Mouse (Mus musculus) right cerebral cortex, adult 18-20 months (tissue): Measurements from ENCODE around the gene B4galnt1.
"Not testable (repeated sequence)": the region's sequence is repeated elsewhere in the genome, so short reads cannot be mapped to it uniquely, and the experiment has no call there.

ENCODE experiments used
- DNase-seq: peaks from one replicate; pipeline ENCODE4 v3.0.0; 2022; ENCODE audit warnings: mixed read lengths

B4galnt1 gene

DNA sequence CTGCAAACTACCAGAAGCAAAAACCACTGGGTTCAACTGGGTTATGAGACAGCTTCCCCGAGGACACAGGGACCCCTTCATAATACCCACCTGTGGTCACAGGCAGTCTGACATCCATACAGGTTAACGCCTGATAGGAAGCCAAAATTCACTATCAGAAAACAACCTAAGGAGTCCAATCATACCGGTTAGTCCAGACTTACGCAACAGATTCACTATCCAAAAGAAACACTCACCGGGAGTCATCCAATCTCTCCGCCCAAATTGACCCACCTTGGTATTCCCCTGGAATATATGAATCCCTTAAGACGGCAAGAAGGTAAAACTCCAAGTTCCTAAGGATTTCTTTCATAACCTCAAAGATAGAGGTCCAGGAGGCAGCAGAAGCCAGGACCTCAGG lies 20.5 kb upstream of the B4galnt1 start:
- DNase-seq, result no peak

DNA sequence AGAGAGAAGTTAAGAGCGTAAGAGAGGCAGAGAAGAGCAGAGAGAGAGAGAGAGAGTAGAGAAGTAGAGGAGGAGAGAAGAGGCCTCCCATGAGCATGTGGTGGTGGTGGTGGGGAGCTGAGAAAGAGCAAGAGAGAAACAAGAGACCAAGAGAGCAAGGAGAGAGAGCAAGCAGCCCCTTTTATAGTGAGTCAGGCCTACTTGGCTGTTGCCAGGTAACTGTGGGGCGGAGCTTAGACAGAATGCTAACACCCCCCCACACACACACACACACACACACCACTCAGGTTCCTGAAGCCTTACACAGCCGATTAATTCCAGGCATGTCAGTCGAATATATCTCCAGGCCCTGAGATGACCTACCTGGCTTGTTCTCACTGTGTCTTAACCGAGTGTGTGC lies 19.7 kb upstream of the B4galnt1 start:
- no peak for DNase-seq

DNA sequence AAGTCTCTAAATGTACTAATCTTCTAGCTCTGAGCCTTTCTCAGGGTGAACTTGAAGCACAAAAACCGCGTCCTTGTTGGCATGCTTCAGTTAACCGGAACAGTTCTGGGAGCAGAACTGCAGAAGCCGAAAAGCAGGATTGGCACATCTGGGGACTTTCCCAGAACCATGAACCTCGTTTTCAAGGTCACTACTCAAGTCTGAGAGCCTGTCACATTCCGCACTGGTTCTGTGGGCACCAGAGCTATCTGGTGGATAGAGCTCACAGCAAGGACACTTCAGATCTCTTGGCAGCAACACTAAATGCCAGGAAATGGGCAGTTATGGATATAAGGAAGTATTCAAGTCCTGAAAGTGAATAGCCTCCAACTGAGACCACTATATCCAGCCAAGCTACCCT lies 17.9 kb upstream of the B4galnt1 start:
- no peak for DNase-seq

DNA sequence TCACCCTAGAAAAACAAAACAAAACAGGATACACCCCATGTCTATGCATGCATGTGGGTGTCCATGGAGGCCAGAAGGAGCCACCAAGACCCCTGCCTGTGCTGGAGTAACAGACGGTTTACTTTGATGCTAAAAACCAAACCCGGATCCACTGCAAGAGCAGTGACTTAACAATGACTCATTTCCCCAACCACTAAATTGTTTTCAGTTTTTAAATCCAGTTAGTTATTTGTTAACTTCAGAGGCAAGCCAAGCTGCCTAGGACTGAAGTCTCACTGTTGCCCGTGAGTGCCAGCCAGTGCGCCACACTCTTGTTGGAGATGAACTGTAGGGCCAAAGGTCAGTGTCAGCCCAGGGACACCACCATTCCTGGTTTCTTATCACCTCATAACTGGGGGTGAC lies 14.6 kb upstream of the B4galnt1 start:
- no peak for DNase-seq

DNA sequence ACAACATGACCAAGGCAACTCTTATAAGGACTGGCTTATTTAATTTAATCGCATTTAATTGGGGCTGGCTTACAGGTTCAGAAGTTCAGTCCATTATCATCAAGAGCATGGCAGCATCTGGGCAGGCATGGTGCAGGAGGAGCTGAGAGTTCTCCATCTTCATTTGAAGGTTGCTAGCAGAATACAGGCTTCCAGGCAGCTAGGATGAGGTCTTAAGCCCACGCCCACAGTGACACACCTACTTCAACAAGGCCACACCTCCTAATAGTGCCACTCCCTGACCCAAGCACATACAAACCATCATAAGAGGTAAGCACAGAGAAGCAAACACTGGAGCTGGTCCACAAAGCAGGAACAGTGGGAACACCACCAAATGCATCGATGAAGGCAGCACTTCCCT lies 13.8 kb upstream of the B4galnt1 start:
- DNase-seq, result not testable (repeated sequence)

DNA sequence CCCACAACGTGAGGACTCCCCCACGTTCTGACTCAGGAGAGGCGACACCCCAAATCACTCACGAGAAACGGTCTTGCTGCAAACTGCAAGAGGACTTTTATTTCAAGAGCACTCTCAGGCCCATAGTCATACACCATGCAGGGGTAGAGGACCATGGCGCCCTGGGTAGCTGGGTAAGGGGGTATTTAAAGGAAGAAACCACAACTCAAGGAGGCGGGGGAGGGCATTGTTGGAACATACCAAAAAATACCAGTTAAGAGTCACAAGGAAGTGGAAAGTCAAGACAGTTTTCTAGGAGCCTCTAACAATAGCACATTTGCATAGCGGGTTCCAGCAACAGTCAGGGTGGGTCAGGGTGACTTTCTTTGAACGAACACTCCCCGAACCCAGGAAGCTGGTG lies 12.5 kb upstream of the B4galnt1 start:
- DNase-seq, result not testable (repeated sequence)

DNA sequence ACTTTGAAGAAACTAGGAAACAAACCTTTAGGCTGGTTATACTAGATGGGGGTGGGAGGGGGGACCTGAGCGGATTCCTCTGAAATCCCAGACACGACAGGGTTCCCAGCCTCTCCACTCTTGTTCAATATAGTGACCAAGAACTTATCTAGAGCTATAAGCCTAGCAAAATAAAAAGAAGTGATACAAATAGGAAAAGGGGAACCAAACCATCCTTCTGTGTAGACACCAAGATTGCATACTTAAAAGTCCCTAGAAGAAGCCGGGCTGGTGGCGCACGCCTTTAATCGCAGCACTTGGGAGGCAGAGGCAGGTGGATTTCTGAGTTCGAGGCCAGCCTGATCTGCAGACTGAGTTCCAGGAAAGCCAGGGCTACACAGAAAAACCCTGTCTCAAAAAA lies 11.7 kb upstream of the B4galnt1 start:
- no peak for DNase-seq

DNA sequence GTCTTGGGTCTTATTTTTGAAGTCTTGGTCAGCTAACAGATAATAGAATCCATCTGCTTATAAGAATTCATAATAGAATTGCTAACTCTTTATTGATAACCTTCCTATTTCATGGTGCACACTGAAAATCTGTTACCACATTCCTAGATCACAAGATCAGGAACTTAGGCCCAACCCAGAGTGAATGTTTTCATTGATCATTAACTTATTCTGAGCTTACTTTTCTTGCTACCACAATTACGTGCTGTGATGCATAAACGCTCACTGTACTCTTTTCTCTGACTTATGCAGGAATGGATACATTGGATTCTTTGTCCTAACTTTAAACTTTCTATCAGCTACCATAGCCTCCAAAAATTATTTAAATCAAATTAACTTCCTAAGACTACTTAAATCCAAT lies 10.8 kb upstream of the B4galnt1 start:
- no peak for DNase-seq

DNA sequence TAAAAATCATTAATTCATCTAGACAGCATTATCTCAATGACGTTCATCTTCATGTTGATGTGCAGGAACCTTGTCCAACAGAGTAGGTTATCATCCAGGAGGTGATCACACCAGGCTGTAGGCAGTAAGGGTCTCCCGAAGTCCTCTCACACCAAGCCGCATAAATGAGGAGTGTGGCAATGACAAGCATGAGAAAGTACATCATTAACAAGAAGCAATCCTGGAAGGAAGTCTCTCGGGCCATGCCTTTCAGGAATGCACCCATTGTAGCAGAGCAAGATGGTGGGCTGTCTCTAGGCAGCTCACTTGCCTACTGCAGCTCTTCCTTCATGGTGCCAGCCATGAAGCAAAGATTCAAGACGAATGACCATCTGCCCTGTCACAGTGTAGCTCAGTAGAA lies 10.4 kb upstream of the B4galnt1 start:
- DNase-seq, result no peak

DNA sequence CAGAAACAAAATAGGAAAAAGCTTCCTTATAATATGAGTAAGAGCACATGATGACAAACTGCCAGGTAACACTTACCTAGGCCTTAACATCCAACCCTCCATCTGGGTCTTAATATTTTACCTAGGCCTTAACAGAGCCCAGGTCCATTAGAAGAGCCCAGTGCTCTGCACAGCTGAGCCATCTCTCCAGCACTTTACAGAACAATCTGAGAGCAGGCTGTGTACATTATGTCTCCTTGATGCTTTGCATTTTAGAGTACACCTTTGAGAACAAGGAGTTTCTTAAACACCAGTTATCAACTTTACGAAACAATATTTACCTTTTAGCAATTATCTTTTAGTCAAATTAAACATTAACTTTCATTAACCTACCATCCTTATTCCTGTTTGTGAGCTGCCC lies 8.9 kb upstream of the B4galnt1 start:
- no peak for DNase-seq

DNA sequence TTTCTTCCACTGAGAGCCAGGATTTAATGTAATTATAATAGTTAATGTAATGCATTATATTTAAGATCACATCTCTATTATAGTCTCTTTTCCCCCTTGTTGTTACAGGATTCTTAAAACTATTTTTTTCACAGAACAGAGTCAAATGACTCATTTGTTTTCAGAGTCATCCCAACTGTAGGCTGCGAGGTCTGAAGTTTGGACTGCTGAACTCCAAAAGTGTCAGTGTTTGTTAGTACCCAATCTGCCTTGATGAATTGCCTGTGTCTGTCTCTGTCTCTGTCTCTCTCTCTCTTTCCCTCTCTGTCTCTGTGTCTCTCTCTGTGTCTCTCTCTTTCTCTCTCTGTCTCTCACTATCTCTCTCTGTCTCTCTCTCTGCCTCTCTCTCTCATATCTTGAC lies 8.5 kb upstream of the B4galnt1 start:
- DNase-seq, result no peak

DNA sequence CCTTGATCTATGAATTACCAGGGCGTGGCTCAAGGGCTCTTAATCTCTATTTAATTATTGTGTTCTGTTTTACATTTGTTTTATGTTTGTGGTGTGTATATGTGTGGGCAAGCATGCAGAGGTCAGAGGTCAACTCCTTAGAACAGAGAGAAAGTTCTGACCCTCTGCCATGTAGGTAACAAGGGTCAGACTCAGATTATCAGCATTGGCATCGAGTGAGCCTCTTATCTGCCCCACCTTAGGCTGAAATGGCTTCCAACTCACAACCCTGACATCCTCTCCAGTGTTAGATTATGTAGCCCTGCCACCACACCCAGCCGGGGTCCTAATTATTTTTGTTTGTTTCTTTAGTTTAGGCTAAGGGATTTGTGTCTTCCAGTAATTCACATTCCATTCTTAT lies 6.6 kb upstream of the B4galnt1 start:
- no peak for DNase-seq

DNA sequence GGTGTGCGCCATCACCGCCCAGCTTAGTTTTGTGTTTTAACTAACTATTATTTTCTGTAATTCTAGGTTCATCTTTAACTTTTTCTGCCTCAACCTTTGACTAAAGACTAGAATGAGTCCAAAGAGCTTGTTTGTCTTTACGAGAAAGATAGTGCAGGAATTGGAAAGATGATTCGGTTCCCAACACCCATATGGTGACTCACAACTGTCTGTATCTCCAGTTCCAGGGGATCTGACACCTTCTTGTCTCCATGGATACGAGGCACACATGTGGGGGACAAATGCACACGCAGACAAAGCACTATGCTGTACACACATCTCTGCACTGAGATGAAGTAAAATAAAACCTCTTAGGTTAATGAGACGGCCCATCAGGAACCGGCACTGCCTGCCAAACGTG lies 4.9 kb upstream of the B4galnt1 start:
- DNase-seq, result peak; percentile 68

DNA sequence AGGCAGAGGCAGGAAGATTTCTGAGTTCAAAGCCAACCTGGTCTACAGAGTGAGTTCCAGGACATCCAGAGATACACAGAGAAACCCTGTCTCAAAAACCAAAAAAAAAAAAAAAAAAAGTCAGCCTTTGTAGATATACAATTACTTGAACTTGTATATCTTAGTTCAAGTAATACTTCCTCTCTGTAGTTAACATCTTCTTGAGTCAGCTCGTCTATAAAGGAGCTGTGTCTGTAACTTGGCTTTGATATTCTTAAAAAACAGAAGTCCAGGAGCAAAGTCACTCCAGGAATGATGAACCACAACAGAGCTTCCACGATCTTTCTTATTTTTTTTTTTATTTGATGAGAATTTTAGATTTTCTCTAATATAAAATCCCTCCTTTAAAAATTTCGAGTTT lies 4.3 kb upstream of the B4galnt1 start:
- DNase-seq, result no peak

DNA sequence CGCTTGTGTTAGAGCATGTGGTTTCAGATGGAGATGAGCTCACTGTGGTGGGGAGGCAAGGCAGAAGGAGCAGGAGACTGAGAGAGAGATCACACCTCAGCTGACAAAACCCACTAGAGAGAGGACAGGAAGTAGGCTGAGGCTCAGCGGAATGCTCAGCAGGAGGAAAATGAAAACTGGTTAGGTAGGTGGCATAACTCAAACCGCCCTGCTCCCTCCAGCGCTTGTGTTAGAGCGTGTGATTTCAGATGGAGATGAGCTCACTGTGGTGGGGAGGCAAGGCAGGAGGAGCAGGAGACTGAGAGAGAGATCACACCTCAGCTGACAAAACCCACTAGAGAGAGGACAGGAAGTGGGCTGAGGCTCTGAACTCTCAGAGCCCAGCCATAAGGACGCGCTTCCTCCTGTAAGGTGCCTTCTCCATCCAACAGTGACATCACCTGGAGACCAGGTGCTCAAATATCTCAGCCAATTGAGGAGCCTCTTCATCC lies 2.2 kb upstream of the B4galnt1 start:
- DNase-seq, result peak; percentile 62

DNA sequence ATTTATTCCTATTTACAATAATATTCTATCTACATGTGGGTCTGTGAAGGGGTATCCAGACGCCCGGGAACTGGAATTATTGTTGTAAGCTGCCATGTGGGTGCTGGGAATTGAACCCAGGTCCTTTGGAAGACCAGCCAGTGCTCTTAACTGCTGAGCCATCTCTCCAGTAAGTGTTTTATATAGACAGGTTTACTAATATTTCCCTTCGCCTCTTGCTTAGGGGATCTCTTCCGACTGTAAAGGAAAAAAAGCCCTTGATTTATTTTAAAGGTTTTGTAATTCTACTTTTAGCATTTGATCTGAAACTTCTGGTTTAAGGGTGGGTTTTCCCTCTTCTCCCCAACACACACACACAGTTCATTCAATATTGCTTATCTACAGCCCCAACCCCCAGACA lies 835 bp upstream of the B4galnt1 start:
- no peak for DNase-seq

DNA sequence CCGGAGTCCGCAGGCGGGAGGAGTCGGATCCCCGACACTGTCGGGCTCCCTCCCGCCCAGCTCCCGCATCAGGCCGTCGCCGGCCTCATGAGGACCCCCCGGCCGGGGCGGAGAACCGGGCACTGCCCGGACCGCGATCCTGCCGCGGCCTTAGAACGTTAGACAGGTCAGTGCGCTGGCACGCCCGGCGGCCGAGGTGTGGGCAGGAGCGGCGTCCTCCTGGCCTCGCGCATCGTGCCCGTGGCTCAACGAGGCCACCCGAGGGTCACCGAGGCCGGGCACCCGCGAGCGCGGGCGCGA lies 279 bp downstream of the B4galnt1 start:
- DNase-seq, result no peak

DNA sequence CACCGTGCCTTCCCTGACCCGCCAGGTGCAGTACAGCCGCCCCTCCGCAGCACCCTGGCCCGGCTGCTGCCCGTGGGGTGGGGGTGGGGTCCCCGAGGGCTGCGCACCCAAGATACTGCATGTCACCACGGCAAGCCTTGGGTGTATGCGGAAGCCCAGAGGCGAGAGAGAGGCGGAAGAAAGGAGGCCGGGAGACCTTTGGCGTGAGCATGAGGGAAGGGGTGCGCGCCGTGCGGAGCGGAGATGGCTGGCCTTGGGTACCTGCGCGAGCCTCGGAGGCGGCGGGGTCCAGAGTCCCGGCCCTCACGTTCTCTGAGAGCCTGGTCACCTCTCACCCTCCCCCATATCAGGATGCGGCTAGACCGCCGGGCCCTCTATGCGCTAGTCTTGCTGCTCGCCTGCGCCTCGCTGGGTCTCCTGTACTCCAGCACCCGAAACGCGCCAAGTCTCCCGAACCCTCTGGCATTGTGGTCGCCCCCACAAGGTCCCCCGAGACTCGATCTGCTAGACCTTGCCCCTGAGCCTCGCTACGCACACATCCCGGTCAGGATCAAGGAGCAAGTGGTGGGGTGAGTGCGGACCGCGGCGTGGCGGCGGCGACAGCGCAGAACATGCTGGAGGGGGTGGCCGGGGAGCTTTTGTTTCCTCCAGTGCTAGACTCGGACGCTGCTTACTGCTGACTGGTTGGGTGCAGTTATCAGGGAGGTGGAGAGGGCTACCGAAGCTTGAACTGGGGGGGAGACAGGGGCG lies 804 bp downstream of the B4galnt1 start:
- no peak for DNase-seq

DNA sequence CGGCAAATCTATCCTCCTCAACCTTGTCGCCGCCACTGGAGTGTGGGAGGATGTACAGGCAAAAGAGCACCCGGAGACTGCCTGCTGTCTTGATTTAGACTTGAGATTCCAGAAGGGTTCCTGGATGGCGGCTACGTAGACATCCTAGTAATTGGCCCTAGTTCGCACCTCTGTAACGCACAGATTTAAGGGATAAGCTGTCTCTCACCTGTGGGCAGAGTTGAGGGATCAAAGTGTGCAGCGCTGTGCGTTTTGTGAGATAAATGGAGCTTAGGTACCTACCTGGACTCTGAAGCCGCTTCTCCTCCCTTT lies 1.3 kb downstream of the B4galnt1 start:
- DNase-seq, result peak; percentile 54

DNA sequence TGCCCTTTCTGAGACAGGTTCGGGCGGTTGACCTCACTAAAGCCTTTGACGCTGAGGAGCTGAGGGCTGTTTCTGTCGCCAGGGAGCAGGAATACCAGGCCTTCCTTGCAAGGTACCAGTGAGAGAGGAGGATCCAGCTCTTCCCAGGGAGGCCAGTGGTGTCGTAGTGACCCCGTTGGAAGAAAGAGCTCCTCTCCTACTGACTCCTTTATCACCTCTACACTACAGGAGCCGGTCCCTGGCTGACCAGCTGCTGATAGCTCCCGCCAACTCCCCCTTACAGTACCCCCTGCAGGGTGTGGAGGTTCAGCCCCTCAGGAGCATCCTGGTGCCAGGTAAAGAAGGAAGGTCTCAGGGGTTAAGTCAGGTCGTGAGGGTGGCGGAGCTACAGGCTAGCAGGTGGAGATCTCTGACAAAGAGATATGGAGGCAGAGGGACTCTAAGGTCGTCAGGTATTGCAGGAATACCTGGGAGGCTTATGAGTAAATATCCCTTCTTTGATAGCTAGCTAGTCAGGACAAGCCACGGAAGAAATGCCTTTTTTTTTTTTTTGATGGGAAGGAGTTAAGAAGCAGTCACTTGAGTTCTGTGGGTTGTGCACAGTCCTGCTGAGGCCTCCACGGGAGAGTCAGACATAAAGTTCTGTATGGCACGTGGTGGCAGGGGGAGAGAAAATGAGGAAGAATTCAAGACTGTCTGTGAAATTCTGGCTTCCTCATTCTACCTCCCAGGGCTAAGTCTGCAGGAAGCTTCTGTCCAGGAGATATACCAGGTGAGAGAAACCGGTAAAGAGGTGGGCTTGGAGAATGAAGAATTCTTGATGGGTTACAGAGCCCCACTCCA lies 2.0 kb downstream of the B4galnt1 start:
- DNase-seq, result no peak

DNA sequence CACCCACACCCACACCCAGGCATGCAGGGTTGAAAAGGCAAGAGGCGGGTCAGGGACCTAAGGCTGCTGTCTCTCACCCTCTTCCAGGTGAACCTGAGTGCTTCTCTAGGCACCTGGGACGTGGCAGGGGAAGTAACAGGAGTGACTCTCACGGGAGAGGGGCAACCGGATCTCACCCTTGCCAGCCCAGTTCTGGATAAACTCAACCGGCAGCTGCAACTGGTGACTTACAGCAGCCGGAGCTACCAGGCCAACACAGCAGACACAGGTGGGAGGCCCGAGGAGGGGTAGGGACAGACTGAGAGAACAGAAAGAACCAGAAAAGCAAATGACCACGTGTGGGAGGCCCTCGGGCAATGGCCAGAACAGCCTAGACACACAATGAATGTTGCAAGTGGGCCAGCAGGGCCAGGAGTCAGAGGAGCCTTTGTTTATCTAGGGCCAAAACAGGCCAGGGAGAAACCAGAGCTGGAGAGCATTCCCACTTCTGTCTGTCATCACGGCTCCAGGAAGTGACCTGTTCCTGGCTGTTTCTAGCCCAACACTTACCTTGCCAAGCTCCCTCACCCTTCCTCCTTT lies 2.7 kb downstream of the B4galnt1 start:
- no peak for DNase-seq

DNA sequence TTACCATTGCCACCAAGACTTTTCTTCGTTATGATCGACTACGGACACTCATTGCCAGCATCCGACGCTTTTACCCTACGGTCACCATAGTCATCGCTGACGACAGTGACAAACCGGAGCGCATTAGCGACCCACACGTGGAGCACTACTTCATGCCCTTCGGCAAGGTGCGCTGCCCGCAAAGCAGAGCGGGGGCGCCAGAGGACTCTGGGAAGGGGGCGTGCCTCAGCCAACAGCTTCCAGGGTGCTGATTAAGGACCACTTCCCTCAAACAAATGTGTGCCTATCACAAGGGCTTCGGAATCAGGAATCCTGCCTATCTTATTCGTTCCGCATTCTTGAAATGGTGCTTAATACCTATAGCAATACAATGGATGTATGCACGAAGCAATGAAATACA lies 5.0 kb downstream of the B4galnt1 start:
- no peak for DNase-seq

DNA sequence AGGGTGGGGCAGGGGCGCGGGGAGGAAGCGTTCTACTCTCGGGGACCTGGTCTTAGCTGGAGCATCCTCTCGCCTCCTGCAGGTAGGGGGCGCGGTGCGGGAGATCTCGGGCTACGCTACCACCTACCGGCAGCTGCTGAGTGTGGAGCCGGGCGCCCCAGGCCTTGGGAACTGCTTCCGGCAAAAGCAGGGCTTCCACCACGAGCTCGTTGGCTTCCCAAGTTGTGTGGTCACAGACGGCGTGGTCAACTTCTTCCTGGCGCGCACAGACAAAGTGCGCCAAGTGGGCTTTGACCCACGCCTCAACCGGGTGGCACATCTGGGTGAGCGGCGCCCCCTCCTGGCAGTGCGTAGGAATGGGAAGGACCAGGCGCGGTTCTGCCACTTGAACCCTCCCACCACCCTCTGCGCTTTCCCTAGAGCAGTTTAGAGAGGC lies 5.8 kb downstream of the B4galnt1 start:
- DNase-seq, result peak; percentile 65

DNA sequence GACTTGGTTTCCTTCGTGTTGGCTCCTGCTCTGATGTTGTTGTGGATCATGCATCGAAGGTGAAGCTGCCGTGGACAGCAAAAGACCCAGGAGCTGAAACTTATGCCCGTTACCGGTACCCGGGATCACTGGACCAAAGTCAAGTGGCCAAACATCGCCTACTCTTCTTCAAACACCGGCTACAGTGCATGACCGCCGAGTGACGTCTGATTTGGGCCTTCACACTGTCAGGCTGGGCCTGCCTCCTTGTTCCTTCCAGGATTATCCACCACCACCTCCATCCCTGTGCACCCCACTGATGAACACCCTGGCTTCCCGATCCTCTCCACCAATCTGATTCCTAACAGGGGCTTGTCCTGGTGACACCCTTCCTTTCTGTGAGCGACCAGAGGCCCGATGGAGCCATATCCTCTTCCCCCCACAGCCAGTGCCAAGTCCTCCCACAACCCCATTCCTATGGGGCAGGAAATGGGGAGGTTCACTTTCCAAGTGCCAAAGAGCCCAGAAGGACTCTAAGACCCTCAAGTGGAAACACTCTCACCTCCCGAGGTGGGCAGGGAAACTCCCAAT lies 6.7 kb downstream of the B4galnt1 start:
- no peak for DNase-seq
